In genomic region chr11:117130888-117131287, GRCm38 (mm10) we compare ENCODE assay signal across 12 mouse cellular contexts. TPM values are rescaled to one million over a fixed set of nuclear protein-coding genes. Genes with fewer than 3 reads are reported as not detected.
DNase-seq lines count a peak whose midpoint lies in the region; ATAC-seq and TF ChIP-seq lines count a peak whose summit lies in the region.
"Had no signal": no experiment of that assay in that cellular context is flagged by ENCODE, and none has a peak within 500 bp of the region (broad histone marks: within the 10 kb centered on the region; RNA-seq: fewer than 3 reads in every experiment).

No protein-coding gene starts in this region.

- no peak; the same call in 1 of the 2 replicates for ATAC-seq in lung, embryonic 14.5 days (ENCODE audit: insufficient read depth)
- ATAC-seq in limb, embryonic 15.5 days (ENCODE audit: insufficient number of reproducible peaks, low FRiP score, low TSS enrichment, low read depth), result no peak
- ATAC-seq: activated CD4-positive, CD25-positive, alpha-beta regulatory T cell, adult 4 months had no signal

- H3K9ac ChIP-seq in lung, embryonic 14.5 days, result no peak overlapping the region
- H3K9ac ChIP-seq in limb, embryonic 15.5 days, result no peak overlapping the region

- no peaks in the 10 kb centered on the region for H3K27me3 ChIP-seq in lung, embryonic 14.5 days (ENCODE audit: insufficient read depth, low read length)
- no peaks in the 10 kb centered on the region for H3K27me3 ChIP-seq in limb, embryonic 15.5 days
- H3K27me3 ChIP-seq: CH12.LX had no signal

- intact Hi-C loops in heart, postnatal 36 days (cut with DNase I), result no loop called here

- peaks cover 38% of the 10 kb centered on the region for H3K4me1 ChIP-seq in lung, embryonic 14.5 days (ENCODE audit: insufficient read depth)
- H3K4me1 ChIP-seq in limb, embryonic 15.5 days, result peaks cover 73% of the 10 kb centered on the region

- H3K4me3 ChIP-seq in lung, embryonic 14.5 days (ENCODE audit: low read depth, low read length), result no peak overlapping the region
- no peak overlapping the region for H3K4me3 ChIP-seq in limb, embryonic 15.5 days

- no peak for TF ChIP-seq CTCF in lung, embryonic 14.5 days (IDR thresholded peaks at IDR 0.05; ENCODE audit: low read depth)

- DNase-seq in heart, adult 11 months, result peak; percentile 94
- DNase-seq in heart, postnatal 36 days, result no peak
- peak; percentile 72 for DNase-seq in lung, embryonic 14.5 days
- no peak for DNase-seq in lung, adult 18-20 months
- DNase-seq in gastrocnemius, adult 18-20 months (ENCODE audit: low spot score), result peak; percentile 61
- DNase-seq in Muller cell, postnatal 12 days (ENCODE audit: inconsistent ontology term), result no peak
- DNase-seq in ovary, postnatal 10 days (ENCODE audit: low spot score), result no peak
- DNase-seq: cerebellum, adult 9-11 months had no signal

- H3K36me3 ChIP-seq in lung, embryonic 14.5 days (ENCODE audit: insufficient read depth), result peaks cover 17% of the 10 kb centered on the region; the same call in 1 of the 2 replicates
- no peaks in the 10 kb centered on the region; the same call in 1 of the 2 replicates for H3K36me3 ChIP-seq in limb, embryonic 15.5 days

- peak overlapping the region; percentile 61 for H3K27ac ChIP-seq in lung, embryonic 14.5 days (ENCODE audit: low read depth)
- H3K27ac ChIP-seq in limb, embryonic 15.5 days, result peak overlapping the region; percentile 73
- H3K27ac ChIP-seq: macrophage had no signal

- 28% methylated on average over 5 of the region's 5 CpGs for WGBS in lung, embryonic 14.5 days
- 21% methylated on average over 5 of the region's 5 CpGs for WGBS in limb, embryonic 15.5 days

- no peak overlapping the region for H3K4me2 ChIP-seq in lung, embryonic 14.5 days
- H3K4me2 ChIP-seq in limb, embryonic 15.5 days, result no peak overlapping the region

- H3K9me3 ChIP-seq in lung, embryonic 14.5 days (ENCODE audit: low read depth, low read length), result no peaks in the 10 kb centered on the region
- no peaks in the 10 kb centered on the region for H3K9me3 ChIP-seq in limb, embryonic 15.5 days

RNA-seq across cellular contexts. Expression of gene Sec14l1, which starts 15.9 kb away (rescaled TPM):
- 10 to 100 TPM; 67.9 to 75.2 TPM for total RNA-seq in heart, postnatal 36 days (2021)
- polyA plus RNA-seq in lung, embryonic 14.5 days (2014; fragmentation: Nextera tagmentation; extraction: Ambion mirVana), result 44.3 and 46.2 TPM in 2 replicates
- 10 to 100 TPM; 52.1 to 53.3 TPM for total RNA-seq in gastrocnemius, adult 18-20 months (2021)
- 59.2 and 69.7 TPM in 2 replicates for polyA plus RNA-seq in limb, embryonic 15.5 days (2015; fragmentation: Nextera tagmentation; extraction: Ambion mirVana)

Comparison
In these comparisons a context has a peak if more than half of its experiments do, and no peak if none do; other contexts are left out.
1. DNase-seq: peak in heart, adult 11 months (single experiment), lung, embryonic 14.5 days (single experiment) and gastrocnemius, adult 18-20 months (single experiment); none in heart, postnatal 36 days (0 of 2), lung, adult 18-20 months (0 of 2), Muller cell, postnatal 12 days (single experiment) and ovary, postnatal 10 days (single experiment).